Mouse (Mus musculus): Measurements from ENCODE around the gene Zfp706. TPM values are rescaled to one million over a fixed set of nuclear protein-coding genes. Genes with fewer than 3 reads are reported as not detected.

Gene Zfp706
- total and polyA plus RNA-seq, 3 experiments, result 33.1 to 261 (median 64.0) TPM

DNA sequence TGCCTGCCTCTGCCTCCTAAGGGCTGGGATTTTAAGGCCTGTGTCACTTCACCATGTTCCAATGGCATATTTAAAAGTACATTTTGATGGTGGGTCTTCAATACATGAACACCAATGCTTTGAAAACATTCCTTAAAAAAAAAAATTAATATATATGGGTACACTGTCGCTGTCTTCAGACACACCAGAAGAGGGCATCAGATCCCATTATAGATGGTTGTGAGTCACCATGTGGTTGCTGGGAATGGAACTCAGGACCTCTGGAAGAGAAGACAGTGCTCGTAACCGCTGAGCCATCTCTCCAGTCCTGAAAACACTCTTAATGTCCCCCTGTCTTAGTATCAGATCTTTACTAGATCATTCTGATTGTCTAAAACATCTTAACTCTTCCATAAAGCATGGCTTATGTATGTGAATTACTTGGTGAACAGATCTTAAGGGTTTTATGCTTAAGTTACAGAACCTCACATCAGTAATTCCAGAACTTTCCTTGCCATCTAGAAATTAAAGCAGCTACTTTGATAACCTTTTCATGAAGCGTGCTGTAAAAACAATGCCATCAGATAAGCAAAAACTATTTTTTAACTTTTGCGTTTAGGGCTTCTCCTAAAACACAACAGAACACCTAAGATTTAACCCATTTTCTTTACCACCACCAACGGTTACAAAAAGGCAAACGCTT, 1.6 kb downstream of the Zfp706 start:
- Histone ChIP-seq H3K4me3 (ENCODE audit: control insufficient read depth in 1 of 2, insufficient read depth in 1 of 2, low read depth in 2 of 2, low read length in 2 of 2) (peak overlapping the region; percentile 78 to 94), H3K36me3 (ENCODE audit: control insufficient read depth in 1 of 2, insufficient read depth in 2 of 2, low read length in 2 of 2) (peaks cover 28 to 40% of the 10 kb centered on the region in 2 experiments), H3K79me2 (ENCODE audit: control insufficient read depth, insufficient read depth, low read length, poor library complexity) (peaks cover 44% of the 10 kb centered on the region), H3K27me3 (ENCODE audit: control insufficient read depth in 1 of 2, insufficient read depth in 2 of 2, low read length in 2 of 2) (no peaks in the 10 kb centered on the region), H3K9ac (ENCODE audit: control insufficient read depth, low read depth, low read length, poor library complexity, severe bottlenecking) (peak overlapping the region; percentile 98), H3K27ac (ENCODE audit: control insufficient read depth, low read depth, low read length) (peak overlapping the region; percentile 88), H3K9me3 (replicated peaks; ENCODE audit: insufficient read depth, low read length) (no peaks in the 10 kb centered on the region), H3K4me1 (ENCODE audit: control insufficient read depth in 1 of 2, insufficient read depth in 2 of 2, low read length in 2 of 2) (peaks cover 4 to 25% of the 10 kb centered on the region in 2 experiments; a peak in 3 of 4 replicates)
- TF ChIP-seq GATA1 (IDR thresholded peaks at IDR 0.05; ENCODE audit: low read depth, low read length) (peak; percentile 83), HCFC1 (IDR thresholded peaks at IDR 0.05; ENCODE audit: low read depth, low read length) (0 out of 2 replicates have a peak, but pooled peaks have one; percentile 4), E2F4 (IDR thresholded peaks at IDR 0.05; ENCODE audit: borderline replicate concordance, low read depth, low read length) (no peak)
- no peak for DNase-seq (ENCODE audit: low read depth, low spot score)

DNA sequence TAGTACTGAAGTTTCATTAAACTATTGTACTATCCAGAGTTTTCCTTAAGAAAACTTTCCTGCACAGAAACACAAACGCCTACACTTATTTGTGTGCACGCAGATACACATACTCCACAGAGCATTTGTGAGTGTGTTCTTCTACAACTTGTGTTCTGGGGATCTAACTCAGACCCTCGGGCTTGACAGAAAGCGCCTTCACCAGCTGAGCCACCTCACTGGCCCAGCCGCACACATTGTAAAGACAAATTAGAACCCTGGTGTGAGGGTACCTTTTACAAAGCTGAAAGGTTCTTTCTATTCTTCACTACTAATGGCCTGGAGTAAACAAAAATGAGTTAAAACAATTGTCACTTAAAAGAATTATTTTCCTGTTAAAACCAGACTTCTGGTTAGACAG, 2.7 kb downstream of the Zfp706 start:
- H3K27me3 ChIP-seq (ENCODE audit: control insufficient read depth in 1 of 2, insufficient read depth in 2 of 2, low read length in 2 of 2), result no peaks in the 10 kb centered on the region
- H3K4me1 ChIP-seq (ENCODE audit: control insufficient read depth in 1 of 2, insufficient read depth in 2 of 2, low read length in 2 of 2), result peaks cover 4 to 25% of the 10 kb centered on the region in 2 experiments; a peak in 3 of 4 replicates
- no peaks in the 10 kb centered on the region for H3K9me3 ChIP-seq (replicated peaks; ENCODE audit: insufficient read depth, low read length)
- DNase-seq (ENCODE audit: low read depth, low spot score), result no peak
- no peak overlapping the region for H3K4me3 ChIP-seq (ENCODE audit: control insufficient read depth in 1 of 2, insufficient read depth in 1 of 2, low read depth in 2 of 2, low read length in 2 of 2)
- peaks cover 44% of the 10 kb centered on the region for H3K79me2 ChIP-seq (ENCODE audit: control insufficient read depth, insufficient read depth, low read length, poor library complexity)
- peak overlapping the region; percentile 37 for H3K9ac ChIP-seq (ENCODE audit: control insufficient read depth, low read depth, low read length, poor library complexity, severe bottlenecking)
- H3K27ac ChIP-seq (ENCODE audit: control insufficient read depth, low read depth, low read length), result no peak overlapping the region
- H3K36me3 ChIP-seq (ENCODE audit: control insufficient read depth in 1 of 2, insufficient read depth in 2 of 2, low read length in 2 of 2), result peaks cover 36 to 40% of the 10 kb centered on the region in 2 experiments
- TF ChIP-seq CTCF (IDR thresholded peaks at IDR 0.05 in 2 of 3, conservative IDR thresholded peaks at IDR 0.05 in 1 of 3; ENCODE audit: control insufficient read depth in 1 of 3, insufficient read depth in 1 of 3, low read depth in 2 of 3, low read length in 3 of 3, poor library complexity in 1 of 3, severe bottlenecking in 1 of 3) (no peak), POLR2A (IDR thresholded peaks at IDR 0.05; ENCODE audit: control insufficient read depth in 1 of 2, insufficient read depth in 1 of 2, low read depth in 1 of 2, low read length in 2 of 2, poor library complexity in 1 of 2) (no peak; a peak in 1 of 4 replicates), MYC (IDR thresholded peaks at IDR 0.05; ENCODE audit: low read depth, low read length) (no peak), RAD21 (IDR thresholded peaks at IDR 0.05; ENCODE audit: low read depth, low read length) (no peak), KAT2A (conservative IDR thresholded peaks at IDR 0.05; ENCODE audit: low read depth, low read length) (no peak), POLR2AphosphoS5 (IDR thresholded peaks at IDR 0.05; ENCODE audit: borderline replicate concordance, low read depth, low read length) (no peak), RCOR1 (IDR thresholded peaks at IDR 0.05; ENCODE audit: low read depth, low read length) (no peak), NRF1 (IDR thresholded peaks at IDR 0.05; ENCODE audit: insufficient read depth, low read depth, low read length, poor library complexity, severe bottlenecking) (no peak), MXI1 (IDR thresholded peaks at IDR 0.05; ENCODE audit: low read depth, low read length) (no peak), TCF12 (IDR thresholded peaks at IDR 0.05; ENCODE audit: low read depth, low read length) (no peak), USF2 (IDR thresholded peaks at IDR 0.05; ENCODE audit: borderline replicate concordance in 1 of 2, insufficient read depth in 1 of 2, low read depth in 1 of 2, low read length in 2 of 2) (no peak), SIN3A (IDR thresholded peaks at IDR 0.05; ENCODE audit: low read length) (no peak), TAL1 (IDR thresholded peaks at IDR 0.05; ENCODE audit: low read length) (no peak), GABPA (IDR thresholded peaks at IDR 0.05; ENCODE audit: low read depth, low read length) (no peak), MEF2A (IDR thresholded peaks at IDR 0.05; ENCODE audit: extremely low read depth, insufficient replicate concordance, low read depth, low read length, poor library complexity, severe bottlenecking) (no peak), ELF1 (IDR thresholded peaks at IDR 0.05; ENCODE audit: low read depth, low read length) (no peak), CHD2 (IDR thresholded peaks at IDR 0.05; ENCODE audit: low read length) (no peak), E2F4 (IDR thresholded peaks at IDR 0.05; ENCODE audit: borderline replicate concordance, low read depth, low read length) (no peak)

Data from MEL (cell line).